Mouse (Mus musculus) retina, embryonic 14.5 days (tissue): ENCODE measurements at regions not wholly inside any gene's neighbourhood (a gene's known extent, or its start where the extent isn't known, plus 50 kb on each side); places are given as distances from the start of the nearest gene placed in this dataset.

Experiments
- DNase-seq: peaks from one replicate; pipeline ENCODE4 v3.0.0-alpha.2; 2015; ENCODE audit warnings: low spot score

DNA sequence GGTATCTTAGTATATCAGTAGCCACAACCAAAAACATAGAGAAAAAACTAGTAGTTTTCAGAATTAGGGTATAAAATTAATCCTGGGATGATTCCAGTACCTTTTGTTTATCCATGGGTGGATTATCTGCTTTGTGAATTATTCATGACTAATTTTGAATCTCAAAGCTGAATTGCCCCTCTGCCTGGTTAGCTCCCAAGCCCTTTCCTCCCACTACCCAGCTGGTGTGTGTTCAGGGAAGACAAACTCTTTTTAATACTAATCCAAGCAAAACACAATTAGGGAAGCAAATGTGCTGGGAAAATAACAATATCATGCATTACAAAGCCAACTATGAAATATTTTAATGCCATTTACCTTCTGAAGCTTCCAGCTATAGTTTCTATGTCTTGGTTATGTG lies 347.4 kb downstream of the Gm43517 start:
- no peak for DNase-seq

DNA sequence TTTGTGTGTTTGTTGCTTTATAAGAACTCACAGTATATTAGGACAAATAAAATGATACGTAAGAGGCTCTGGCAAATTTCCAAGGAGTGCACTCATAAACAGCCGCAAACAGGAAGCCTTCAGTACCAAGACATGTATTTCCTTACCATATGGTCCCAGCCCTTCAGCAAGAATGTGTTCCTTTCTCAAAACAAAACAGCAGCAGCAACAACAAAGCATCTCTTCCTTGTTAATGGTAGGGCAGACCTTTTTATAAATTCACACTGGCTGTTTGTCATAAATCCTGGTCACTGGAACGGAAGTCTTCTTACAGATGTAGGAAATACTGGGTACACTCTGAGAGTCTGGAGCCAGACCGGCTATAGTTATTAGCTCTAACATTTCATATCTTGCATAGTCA lies 352.1 kb downstream of the Gm43517 start:
- DNase-seq: no peak

DNA sequence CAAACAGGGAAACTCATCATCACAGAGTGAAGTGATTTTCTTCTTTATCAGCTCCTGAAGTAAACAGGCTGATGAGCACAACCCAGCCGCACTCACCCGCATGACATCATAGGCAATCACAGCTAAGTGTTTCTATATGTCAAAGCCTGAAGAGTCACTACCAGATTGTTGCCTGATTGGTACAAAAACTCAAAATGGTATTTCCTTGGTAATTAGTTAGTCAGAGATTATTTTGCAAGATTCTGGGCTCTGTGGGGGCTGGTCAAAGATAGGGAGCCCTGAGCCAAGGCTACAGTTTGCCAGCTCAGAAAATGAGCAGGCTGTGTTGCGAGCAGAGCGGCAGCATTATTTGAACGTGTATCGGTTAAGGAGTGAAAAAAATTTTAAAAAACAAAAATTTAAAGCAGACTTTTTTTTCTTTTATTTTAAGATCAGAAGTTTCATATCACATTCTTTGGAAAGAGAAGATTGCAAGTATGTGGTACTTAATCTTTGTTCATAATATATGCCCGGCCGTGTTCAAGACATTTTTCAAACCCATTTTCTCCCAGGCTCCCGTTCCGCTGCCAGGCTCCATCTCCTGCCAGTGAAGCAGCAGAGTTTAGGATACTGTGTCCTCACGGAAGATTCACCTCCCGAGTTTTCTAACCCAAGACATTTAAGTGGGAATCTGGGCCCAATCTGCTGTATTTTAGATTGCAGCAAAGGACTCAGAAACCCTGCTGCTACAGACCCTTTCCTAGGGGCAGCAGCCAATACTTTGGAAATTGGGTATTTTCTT lies 355.2 kb downstream of the Gm43517 start:
- no peak for DNase-seq

- no peak for DNase-seq
Observed at GRCm38 (mm10) chr12:49743402-49743801, 358.4 kb downstream of the Gm43517 start.

- no peak for DNase-seq
Observed at GRCm38 (mm10) chr12:49747081-49747480, 362.1 kb downstream of the Gm43517 start.

GRCm38 (mm10) chr12:49758391-49758790 lies 373.4 kb downstream of the Gm43517 start:
- no peak for DNase-seq

DNA sequence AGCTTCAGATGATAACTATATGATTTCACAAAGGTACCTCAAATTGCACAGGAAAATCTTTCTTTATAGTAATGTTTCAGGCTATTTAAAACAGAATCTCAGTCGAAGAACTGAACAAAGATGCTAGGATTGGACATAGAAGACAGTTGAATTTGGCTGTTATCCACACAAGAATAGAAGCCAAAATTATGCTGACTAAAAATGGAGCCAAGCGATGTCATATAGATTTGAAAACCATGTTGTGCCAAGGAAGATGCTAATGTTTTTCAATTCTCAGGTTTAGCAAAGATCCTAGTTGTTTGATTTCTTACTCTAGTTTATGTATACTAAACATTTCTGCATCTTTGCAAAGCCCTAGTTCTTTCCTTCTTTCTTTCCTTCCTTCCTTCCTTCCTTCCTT lies 379.6 kb downstream of the Gm43517 start:
- DNase-seq: no peak

DNA sequence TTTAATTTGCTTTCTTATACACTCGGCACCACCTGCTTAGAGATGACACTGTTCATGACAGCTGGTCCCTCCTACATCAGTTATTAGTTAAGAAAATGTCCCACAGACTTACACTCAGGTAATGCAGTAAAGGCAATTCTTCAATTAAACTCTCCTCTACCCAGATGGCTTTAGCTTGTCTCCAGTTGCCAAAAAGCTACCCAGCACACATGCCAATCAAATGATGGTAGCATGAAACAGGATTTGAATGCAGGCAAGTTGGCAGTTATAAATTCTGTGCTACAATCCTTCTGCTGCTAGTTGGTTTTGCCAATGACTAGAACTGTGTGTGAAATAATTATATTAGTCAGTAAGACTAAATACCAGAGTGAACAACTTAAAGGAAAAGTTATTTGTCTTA lies 423.4 kb downstream of the Gm43517 start:
- no peak for DNase-seq

DNA sequence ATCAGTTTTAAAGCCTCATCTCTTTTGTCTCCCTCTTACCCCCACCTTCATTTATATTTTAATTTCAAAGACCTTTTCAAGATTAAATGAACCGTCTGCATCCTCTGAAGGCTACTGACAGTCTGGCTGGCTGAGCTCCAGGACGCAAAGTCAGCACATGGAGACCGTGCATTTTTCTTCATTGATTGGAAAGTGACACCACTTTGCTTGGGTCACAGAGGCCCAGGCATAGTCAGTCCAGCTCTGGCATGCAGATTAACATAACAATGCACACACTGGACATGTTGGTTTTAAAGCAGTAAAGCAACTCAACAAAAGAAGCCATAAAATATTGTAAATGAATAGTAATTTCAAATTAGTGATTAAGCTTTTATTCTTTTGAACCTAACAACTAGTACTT lies 429.7 kb downstream of the Gm43517 start:
- no peak for DNase-seq

DNA sequence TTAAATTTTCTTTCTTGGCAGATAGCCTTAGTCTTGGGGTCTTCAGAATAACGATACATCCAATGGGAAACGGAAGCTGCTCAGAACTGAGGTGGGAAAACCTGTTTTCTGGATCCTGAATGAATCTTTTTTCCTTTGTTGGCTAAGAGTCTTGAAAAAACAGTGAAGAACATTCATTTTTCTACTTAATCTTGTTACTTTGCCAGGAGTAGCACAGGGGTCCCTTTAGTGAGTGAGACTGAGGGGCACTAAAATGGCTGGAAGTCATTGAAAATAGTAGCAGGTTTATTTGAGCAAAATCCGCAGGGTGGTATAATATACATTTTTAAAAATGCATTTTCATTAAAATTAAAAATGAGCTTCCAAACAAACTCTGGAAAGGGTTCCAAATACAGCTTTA lies 442.8 kb downstream of the Gm43517 start:
- DNase-seq: no peak

DNA sequence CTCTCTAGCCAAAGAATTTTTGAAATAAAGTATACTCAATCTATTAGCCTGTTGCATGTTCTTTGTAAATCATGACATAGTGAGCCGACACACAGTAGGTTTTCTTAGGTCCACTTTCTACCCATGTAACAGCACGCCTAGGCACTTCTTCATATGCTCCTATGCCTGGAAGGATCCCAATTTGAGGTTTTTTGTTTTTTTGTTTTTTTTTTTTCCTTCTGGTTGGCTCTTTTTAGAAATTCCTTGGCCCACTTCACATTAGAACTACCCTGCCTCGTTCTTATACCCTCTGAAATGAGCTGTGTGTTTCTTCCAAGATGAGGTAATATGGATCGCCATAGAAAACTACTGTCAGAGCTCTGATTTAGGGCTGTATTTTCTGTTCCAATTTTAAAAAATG lies 443.6 kb downstream of the Gm43517 start:
- DNase-seq: no peak

DNA sequence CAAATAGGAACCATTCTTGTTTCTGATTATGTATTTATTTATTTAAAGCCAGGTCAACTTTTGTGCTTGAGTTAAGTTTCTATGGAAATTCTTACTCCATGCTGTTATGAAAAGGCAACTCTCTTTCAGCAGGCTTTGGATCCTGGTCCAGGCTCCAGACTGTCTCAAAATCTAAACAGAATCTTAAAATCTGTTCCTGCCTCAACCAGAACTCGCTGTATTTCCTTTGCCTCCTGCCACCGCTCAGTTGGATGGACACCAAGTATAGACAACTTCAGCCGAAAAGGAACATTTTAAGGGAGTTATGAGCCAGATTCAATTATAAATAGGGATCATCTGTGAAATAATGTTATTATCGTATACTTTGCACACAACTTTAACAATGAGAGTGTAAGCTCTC lies 445.7 kb downstream of the Gm43517 start:
- DNase-seq: no peak

DNA sequence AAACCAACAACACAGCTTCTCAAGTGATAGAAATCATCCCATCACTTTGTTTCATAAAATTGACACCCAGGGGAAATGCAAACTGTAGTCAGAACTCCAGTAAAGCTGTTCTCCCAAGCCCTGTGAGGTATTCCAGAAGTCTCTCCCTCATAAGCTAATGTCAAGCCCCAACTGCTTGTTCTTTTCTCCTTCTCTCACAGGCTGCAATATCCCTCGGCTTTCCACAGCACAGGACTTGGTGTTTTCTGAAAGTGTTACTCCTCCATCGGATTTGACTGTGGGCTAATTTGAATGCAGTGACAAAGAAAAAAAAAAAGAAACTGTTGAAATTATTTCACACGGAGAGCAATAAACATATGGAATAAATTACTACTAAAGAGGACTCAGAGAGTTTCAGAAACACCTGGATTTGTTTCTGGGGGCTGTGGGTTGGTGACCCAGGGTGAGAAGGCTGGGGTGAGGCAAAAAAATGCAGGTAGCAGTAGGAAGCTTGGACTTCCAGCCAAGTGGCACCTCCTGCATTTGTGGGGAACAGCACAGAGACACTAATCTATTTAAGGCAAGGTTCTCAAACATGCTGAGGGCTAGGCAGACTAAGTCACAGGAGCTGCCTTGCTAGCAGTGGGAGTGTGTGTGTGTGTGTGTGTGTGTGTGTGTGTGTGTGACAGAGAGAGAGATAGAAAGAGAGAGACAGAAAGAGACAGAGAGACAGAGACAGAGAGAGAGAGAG lies 447.3 kb downstream of the Gm43517 start:
- no peak for DNase-seq

- no peak for DNase-seq
Observed at GRCm38 (mm10) chr12:49836282-49837070, 451.5 kb downstream of the Gm43517 start.

DNA sequence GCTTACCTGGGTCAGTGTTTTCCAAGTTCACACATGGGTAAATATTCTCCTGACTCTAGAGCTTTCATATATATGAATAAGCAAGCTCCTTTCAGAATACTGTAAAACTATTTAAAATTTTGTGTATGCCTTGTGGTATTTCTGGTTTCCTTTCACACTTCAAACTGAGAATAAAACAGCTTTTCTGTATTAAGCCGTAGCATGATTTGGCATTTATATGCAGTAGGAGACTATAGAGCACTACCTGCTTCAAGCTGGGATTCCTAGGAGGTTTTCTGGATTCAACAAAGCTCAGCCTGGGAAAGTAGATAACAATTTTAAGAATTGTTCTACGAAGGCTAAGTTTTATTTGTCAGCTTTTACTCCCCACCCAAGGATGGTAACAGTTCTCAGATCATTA lies 500.5 kb downstream of the Gm43517 start:
- no peak for DNase-seq

DNA sequence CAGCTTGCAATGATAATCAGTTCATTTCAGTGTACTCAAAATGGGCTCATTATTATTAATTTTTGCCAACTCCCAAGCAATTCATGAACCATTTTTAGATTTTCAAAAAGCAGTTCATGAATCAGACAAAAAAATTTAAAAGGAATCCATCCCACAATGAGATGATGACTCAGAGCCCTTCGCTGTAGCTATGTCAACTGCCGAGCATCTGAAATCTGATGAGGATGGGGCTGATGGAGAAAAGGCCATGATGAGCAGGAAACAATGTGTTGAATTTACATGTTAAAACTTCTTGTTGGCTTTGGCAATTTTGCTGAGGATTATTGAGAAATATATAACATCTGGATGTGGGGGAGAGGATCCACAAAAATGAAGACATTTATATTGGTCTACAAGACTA lies 502.3 kb downstream of the Gm43517 start:
- no peak for DNase-seq

DNA sequence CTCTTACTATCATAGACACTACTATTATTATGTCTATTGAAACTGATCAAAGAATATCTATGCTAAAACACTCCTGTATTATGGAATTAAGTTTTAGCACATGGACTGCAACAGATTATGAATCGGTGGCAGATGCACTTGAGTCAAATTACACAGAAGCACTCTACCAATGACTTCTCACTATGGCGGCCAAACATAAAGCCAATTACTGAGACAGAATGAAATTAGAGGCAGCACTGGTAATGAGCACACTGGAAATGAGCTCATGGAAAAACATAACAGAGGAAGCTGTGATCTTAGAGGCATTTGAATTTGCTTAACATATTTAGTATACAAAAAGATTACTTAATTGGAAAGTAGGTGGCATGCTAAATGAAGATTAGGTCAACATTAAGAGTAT lies 512.8 kb downstream of the Gm43517 start:
- no peak for DNase-seq

DNA sequence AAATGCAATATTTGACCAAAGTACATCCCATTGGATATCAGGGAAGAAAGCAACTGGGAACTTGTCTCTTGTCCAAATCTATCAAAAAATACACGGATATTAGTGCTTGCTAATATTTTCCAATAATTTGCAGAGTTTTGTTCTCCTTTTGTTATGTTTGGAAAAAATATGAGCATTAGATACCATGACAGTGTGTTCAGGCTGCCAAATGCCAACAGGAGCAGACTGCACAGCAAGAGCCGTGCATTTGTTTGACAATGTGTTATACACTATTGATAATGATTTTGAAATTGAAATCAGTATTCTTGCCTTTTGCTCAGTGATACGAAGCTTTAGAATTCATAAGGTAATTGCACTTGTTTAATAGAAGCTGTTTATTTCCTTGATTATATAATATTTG lies 530.7 kb downstream of the Gm43517 start:
- DNase-seq: no peak

GRCm38 (mm10) chr12:49921608-49922007 lies 536.6 kb downstream of the Gm43517 start:
- no peak for DNase-seq

- no peak for DNase-seq
Observed at GRCm38 (mm10) chr12:49940818-49941217, 555.8 kb downstream of the Gm43517 start.

GRCm38 (mm10) chr12:49944911-49945627 lies 560.1 kb downstream of the Gm43517 start:
- peak; percentile 32 for DNase-seq

- peak; percentile 59 for DNase-seq
Observed at GRCm38 (mm10) chr12:49945628-49946220, 560.8 kb downstream of the Gm43517 start.
